Mouse (Mus musculus): ENCODE results near the gene Olfr12. TPM values are rescaled to one million over a fixed set of nuclear protein-coding genes. Genes with fewer than 3 reads are reported as not detected.

Gene Olfr12
- total and polyA plus RNA-seq, 3 experiments: not detected

GRCm38 (mm10) chr1:92607711-92608110 is 9.9 kb upstream of the Olfr12 start:
- no peak for TF ChIP-seq EP300 (IDR thresholded peaks at IDR 0.05; ENCODE audit: insufficient read depth, low read depth, low read length)
- no peak for TF ChIP-seq POLR2A (IDR thresholded peaks at IDR 0.05; ENCODE audit: insufficient read depth, low read depth, low read length)
- no peak for TF ChIP-seq CTCF (IDR thresholded peaks at IDR 0.05)
- WGBS: 63% methylated on average over 4 of the region's 4 CpGs
- no peak for DNase-seq
- H3K27me3 ChIP-seq (ENCODE audit: control insufficient read depth, insufficient read depth, low read length): 0 out of 2 replicates have a peak, but pooled peaks cover 1% of the 10 kb centered on the region
- no peak overlapping the region for H3K9ac ChIP-seq (ENCODE audit: low read depth, low read length)
- H3K79me2 ChIP-seq (replicated peaks; ENCODE audit: control insufficient read depth, insufficient read depth, low read length): no peaks in the 10 kb centered on the region
- H3K4me3 ChIP-seq: no peak overlapping the region
- no peak overlapping the region for H3K27ac ChIP-seq
- H3K36me3 ChIP-seq (ENCODE audit: control insufficient read depth, insufficient read depth, low read length): no peaks in the 10 kb centered on the region
- intact Hi-C loops (cut with DNase I): no loop called here
- H3K4me1 ChIP-seq (ENCODE audit: control insufficient read depth, insufficient read depth, low read length): no peaks in the 10 kb centered on the region

GRCm38 (mm10) chr1:92611008-92611407 is 6.6 kb upstream of the Olfr12 start:
- no peaks in the 10 kb centered on the region for H3K79me2 ChIP-seq (replicated peaks; ENCODE audit: control insufficient read depth, insufficient read depth, low read length)
- no peak for TF ChIP-seq EP300 (IDR thresholded peaks at IDR 0.05; ENCODE audit: insufficient read depth, low read depth, low read length)
- TF ChIP-seq POLR2A (IDR thresholded peaks at IDR 0.05; ENCODE audit: insufficient read depth, low read depth, low read length): no peak
- TF ChIP-seq CTCF (IDR thresholded peaks at IDR 0.05): peak; percentile 91
- intact Hi-C loops (cut with DNase I): loop anchor here (2.0 to 5.0 kb wide), 3 partner anchors 90 to 1088 kb away; no protein-coding TSS in a partner anchor
- no peaks in the 10 kb centered on the region for H3K4me1 ChIP-seq (ENCODE audit: control insufficient read depth, insufficient read depth, low read length)
- 6% methylated on average over 5 of the region's 5 CpGs for WGBS
- 0 out of 2 replicates have a peak, but pooled peaks cover 1% of the 10 kb centered on the region for H3K27me3 ChIP-seq (ENCODE audit: control insufficient read depth, insufficient read depth, low read length)
- H3K36me3 ChIP-seq (ENCODE audit: control insufficient read depth, insufficient read depth, low read length): no peaks in the 10 kb centered on the region
- H3K27ac ChIP-seq: no peak overlapping the region
- no peak overlapping the region for H3K9ac ChIP-seq (ENCODE audit: low read depth, low read length)
- DNase-seq: peak; percentile 16 to 40
- no peak overlapping the region for H3K4me3 ChIP-seq

GRCm38 (mm10) chr1:92613175-92613574 is 4.4 kb upstream of the Olfr12 start:
- Histone ChIP-seq H3K36me3 (ENCODE audit: control insufficient read depth, insufficient read depth, low read length) (no peaks in the 10 kb centered on the region), H3K4me3 (no peak overlapping the region), H3K4me1 (ENCODE audit: control insufficient read depth, insufficient read depth, low read length) (no peaks in the 10 kb centered on the region), H3K27ac (no peak overlapping the region), H3K9ac (ENCODE audit: low read depth, low read length) (no peak overlapping the region), H3K27me3 (ENCODE audit: control insufficient read depth, insufficient read depth, low read length) (0 out of 2 replicates have a peak, but pooled peaks cover 1% of the 10 kb centered on the region), H3K79me2 (replicated peaks; ENCODE audit: control insufficient read depth, insufficient read depth, low read length) (no peaks in the 10 kb centered on the region)
- no peak for DNase-seq
- TF ChIP-seq CTCF (IDR thresholded peaks at IDR 0.05) (no peak), EP300 (IDR thresholded peaks at IDR 0.05; ENCODE audit: insufficient read depth, low read depth, low read length) (no peak), POLR2A (IDR thresholded peaks at IDR 0.05; ENCODE audit: insufficient read depth, low read depth, low read length) (no peak)
- WGBS: 45% methylated on average over 4 of the region's 4 CpGs
- intact Hi-C loops (cut with DNase I): loop anchor here (5.0 kb wide), 1 partner anchor 651 kb away; no protein-coding TSS in a partner anchor

GRCm38 (mm10) chr1:92614516-92614915 is 3.1 kb upstream of the Olfr12 start:
- Histone ChIP-seq H3K27ac (no peak overlapping the region), H3K9ac (ENCODE audit: low read depth, low read length) (no peak overlapping the region), H3K79me2 (replicated peaks; ENCODE audit: control insufficient read depth, insufficient read depth, low read length) (no peaks in the 10 kb centered on the region), H3K4me3 (no peak overlapping the region), H3K4me1 (ENCODE audit: control insufficient read depth, insufficient read depth, low read length) (no peaks in the 10 kb centered on the region), H3K36me3 (ENCODE audit: control insufficient read depth, insufficient read depth, low read length) (no peaks in the 10 kb centered on the region), H3K27me3 (ENCODE audit: control insufficient read depth, insufficient read depth, low read length) (0 out of 2 replicates have a peak, but pooled peaks cover 1% of the 10 kb centered on the region)
- no peak for TF ChIP-seq POLR2A (IDR thresholded peaks at IDR 0.05; ENCODE audit: insufficient read depth, low read depth, low read length)
- TF ChIP-seq EP300 (IDR thresholded peaks at IDR 0.05; ENCODE audit: insufficient read depth, low read depth, low read length): no peak
- TF ChIP-seq CTCF (IDR thresholded peaks at IDR 0.05): peak; percentile 72
- DNase-seq: no peak
- WGBS: 5% methylated on average over 1 of the region's 1 CpGs
- intact Hi-C loops (cut with DNase I): loop anchor here (5.0 kb wide), 1 partner anchor 652 kb away; no protein-coding TSS in a partner anchor

GRCm38 (mm10) chr1:92616046-92616445 is 1.5 kb upstream of the Olfr12 start:
- Histone ChIP-seq H3K27ac (no peak overlapping the region), H3K27me3 (ENCODE audit: control insufficient read depth, insufficient read depth, low read length) (no peaks in the 10 kb centered on the region), H3K79me2 (replicated peaks; ENCODE audit: control insufficient read depth, insufficient read depth, low read length) (no peaks in the 10 kb centered on the region), H3K4me1 (ENCODE audit: control insufficient read depth, insufficient read depth, low read length) (no peaks in the 10 kb centered on the region), H3K9ac (ENCODE audit: low read depth, low read length) (no peak overlapping the region), H3K36me3 (ENCODE audit: control insufficient read depth, insufficient read depth, low read length) (no peaks in the 10 kb centered on the region), H3K4me3 (no peak overlapping the region)
- intact Hi-C loops (cut with DNase I): loop anchor here (2.0 kb wide), 1 partner anchor 31 kb away; no protein-coding TSS in a partner anchor
- WGBS: 49% methylated on average over 1 of the region's 1 CpGs
- no peak for TF ChIP-seq EP300 (IDR thresholded peaks at IDR 0.05; ENCODE audit: insufficient read depth, low read depth, low read length)
- no peak for TF ChIP-seq CTCF (IDR thresholded peaks at IDR 0.05)
- no peak for TF ChIP-seq POLR2A (IDR thresholded peaks at IDR 0.05; ENCODE audit: insufficient read depth, low read depth, low read length)
- DNase-seq: no peak

- WGBS: 27% methylated on average over 4 of the region's 4 CpGs
- Histone ChIP-seq H3K79me2 (replicated peaks; ENCODE audit: control insufficient read depth, insufficient read depth, low read length) (no peaks in the 10 kb centered on the region), H3K4me3 (no peak overlapping the region), H3K4me1 (ENCODE audit: control insufficient read depth, insufficient read depth, low read length) (no peaks in the 10 kb centered on the region), H3K27ac (no peak overlapping the region), H3K9ac (ENCODE audit: low read depth, low read length) (no peak overlapping the region), H3K36me3 (ENCODE audit: control insufficient read depth, insufficient read depth, low read length) (no peaks in the 10 kb centered on the region), H3K27me3 (ENCODE audit: control insufficient read depth, insufficient read depth, low read length) (no peaks in the 10 kb centered on the region)
- no peak for DNase-seq
- TF ChIP-seq CTCF (IDR thresholded peaks at IDR 0.05) (no peak), EP300 (IDR thresholded peaks at IDR 0.05; ENCODE audit: insufficient read depth, low read depth, low read length) (no peak), POLR2A (IDR thresholded peaks at IDR 0.05; ENCODE audit: insufficient read depth, low read depth, low read length) (no peak)
- intact Hi-C loops (cut with DNase I): no loop called here
Observed at GRCm38 (mm10) chr1:92618360-92618759, 772 bp downstream of the Olfr12 start.

All from heart, adult 2 months (tissue).